Mouse (Mus musculus) adrenal gland, postnatal 25 days (tissue): ENCODE measurements at regions not wholly inside any gene's neighbourhood (a gene's known extent, or its start where the extent isn't known, plus 50 kb on each side); places are given as distances from the start of the nearest gene placed in this dataset.

Source experiments
- DNase-seq: peaks from one replicate; pipeline ENCODE4 v3.0.0; 2021; ENCODE audit warnings: mixed read lengths

- no peak for DNase-seq
Measured at GRCm38 (mm10) chr1:137396736-137397135, 436.5 kb upstream of the Nr5a2 start.

DNA sequence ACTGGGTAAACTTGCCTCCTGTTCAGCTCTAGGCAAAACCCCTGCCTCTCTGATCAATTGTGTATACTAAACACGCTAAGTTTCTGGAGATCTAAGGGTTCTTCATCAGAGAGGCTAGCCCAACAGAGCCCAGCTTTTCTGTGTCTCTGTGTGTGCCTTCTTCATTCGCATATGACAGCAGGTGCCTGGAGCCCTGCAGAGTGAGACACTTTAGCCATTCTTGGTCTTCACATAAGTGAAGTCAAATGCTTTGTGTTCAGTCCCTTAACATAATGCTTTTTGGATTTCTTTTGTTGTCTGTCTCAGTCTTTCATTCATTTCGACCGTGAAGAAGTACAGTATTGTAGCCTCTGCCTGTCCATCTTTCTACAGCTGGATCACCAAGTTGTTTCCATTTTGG, 427.3 kb upstream of the Nr5a2 start:
- no peak for DNase-seq

- DNase-seq, result no peak
Measured at GRCm38 (mm10) chr1:137378072-137378985, 418.1 kb upstream of the Nr5a2 start.

DNA sequence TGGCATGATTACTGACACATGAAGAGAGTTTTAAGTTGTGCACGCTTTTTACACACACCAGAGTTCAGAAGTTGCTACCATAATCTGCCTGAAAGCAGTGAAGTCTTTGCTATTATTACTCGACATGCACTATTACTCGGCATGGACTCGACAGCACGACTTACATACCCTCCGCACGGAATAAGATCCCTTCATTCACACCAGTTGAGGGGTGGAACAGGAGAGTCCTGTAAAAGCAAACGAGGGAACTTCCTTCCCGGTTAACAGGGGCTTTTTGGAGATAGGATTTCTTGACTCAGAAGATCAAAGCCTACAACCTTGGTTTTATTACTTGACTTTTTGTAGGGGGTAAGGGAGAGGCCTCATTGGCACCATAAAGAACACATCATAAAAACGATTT, 416.4 kb upstream of the Nr5a2 start:
- no peak for DNase-seq

GRCm38 (mm10) chr1:137374641-137375040, 414.4 kb upstream of the Nr5a2 start:
- peak; percentile 10 for DNase-seq

- no peak for DNase-seq
Measured at GRCm38 (mm10) chr1:137373509-137374420, 413.5 kb upstream of the Nr5a2 start.

DNA sequence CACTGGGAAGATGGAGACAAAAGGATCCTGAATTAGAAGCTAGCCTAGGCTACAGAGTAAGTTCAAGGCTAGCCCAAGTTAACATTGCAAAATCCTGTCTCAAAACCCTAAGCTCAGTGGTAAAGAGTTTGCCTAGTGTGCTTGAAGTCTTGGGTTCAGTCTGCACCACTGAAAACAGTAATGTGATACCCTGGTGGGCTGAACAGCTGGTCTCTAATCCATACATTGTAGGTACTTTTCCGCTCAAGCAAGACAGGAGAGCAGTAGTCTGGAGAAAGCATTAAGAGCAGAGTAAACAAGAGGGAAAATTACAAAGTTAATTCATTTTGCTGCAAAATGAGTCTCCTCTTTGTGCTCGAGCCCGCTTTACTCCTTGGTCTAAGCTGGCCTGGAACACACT, 412.0 kb upstream of the Nr5a2 start:
- DNase-seq, result no peak

- no peak for DNase-seq
Measured at GRCm38 (mm10) chr1:137364396-137364795, 404.1 kb upstream of the Nr5a2 start.

DNA sequence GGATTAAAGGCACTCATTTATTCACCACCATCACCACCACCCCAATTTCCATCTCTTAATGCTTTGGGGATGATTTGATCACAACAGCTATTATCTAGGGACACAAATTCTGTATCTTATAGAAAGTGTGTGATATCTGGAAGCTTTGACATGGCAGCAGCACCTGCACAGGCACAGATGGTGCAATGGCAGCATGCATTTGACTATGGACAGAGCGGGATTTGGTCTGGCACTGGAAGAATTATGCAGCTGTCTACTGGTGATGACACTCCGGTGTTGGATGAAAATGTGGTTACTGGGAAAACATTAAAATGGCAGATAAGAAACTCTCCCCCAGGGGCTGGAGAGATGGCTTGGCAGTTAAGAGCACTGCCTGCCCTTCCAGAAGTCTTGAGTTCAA, 403.7 kb upstream of the Nr5a2 start:
- no peak for DNase-seq

DNA sequence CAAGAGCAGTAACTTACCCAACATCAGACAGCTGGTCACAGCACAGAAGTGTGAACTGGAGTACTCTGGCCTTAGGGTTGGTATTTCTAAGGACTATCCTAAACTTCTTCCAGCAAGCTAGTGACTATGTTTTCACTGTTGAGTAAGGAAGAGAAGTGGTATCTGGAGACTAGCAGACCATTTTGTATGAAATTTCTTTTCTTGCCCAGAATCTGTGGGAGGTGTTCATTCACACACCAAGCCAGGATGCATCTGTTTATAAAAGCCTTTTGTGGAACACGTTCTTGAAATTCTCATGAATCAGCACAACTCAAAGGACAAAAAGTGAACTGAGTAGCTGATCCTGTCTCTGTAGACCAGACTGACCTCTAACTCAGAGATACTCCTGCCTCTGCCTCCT, 403.3 kb upstream of the Nr5a2 start:
- DNase-seq, result no peak

- peak; percentile 61 for DNase-seq
Measured at GRCm38 (mm10) chr1:137360688-137361570, 400.7 kb upstream of the Nr5a2 start.

- no peak for DNase-seq
Measured at GRCm38 (mm10) chr1:137355941-137356512, 395.8 kb upstream of the Nr5a2 start.

- DNase-seq, result no peak
Measured at GRCm38 (mm10) chr1:137352390-137353027, 392.3 kb upstream of the Nr5a2 start.

GRCm38 (mm10) chr1:137334137-137334536, 373.9 kb upstream of the Nr5a2 start:
- DNase-seq, result no peak

GRCm38 (mm10) chr1:137332108-137332769, 372.0 kb upstream of the Nr5a2 start:
- DNase-seq, result no peak

DNA sequence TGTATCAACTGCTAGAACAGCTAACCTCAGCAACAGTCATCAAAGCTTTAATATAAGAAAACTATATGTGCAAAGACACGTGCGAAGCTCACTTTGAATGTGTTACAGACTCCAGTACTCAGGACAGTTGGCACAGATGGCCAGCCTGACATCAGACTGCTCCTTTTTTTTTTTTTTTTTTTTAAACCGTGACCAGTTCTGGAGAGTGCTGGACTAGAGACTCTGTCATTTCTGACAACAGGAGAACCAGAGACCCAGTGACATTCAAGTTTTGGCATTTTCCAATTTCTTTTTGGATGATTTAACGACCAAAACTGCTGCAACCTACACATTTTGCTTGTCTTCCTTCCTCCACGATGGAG, 371.5 kb upstream of the Nr5a2 start:
- DNase-seq, result no peak

GRCm38 (mm10) chr1:137330634-137331033, 370.4 kb upstream of the Nr5a2 start:
- peak; percentile 16 for DNase-seq

DNA sequence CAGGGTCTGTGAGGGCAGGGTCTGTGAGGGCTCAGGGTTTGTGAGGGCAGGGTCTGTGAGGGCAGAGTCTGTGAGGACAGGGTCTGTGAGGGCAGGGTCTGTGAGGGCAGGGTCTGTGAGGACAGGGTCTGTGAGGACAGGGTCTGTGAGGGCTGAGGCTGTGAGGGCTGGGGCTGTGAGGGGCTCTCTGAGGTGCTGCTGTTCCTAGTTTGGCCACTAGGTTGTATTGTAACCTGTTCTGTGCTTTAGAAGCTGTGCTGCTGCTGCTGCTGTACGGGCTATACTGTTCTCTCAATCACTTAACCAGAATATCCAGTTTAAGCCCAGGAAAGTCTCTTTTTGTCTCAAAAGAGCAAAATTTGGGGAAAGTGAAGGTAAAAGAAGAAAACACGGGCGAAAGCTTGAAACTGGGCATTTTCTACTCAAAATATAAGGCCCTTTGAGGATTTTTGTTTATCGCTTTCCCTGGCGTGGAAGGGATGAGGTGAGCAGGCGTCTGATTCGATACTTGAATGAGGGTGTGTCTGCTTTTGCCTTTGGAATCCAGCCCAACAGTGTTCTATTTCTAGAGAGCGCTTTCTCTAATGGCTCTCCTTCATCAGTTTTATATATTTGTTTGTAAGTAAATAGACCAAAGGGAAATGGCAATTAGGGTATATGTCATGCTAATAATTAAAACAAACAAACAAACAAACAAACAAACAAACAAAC, 363.8 kb upstream of the Nr5a2 start:
- DNase-seq, result no peak

DNA sequence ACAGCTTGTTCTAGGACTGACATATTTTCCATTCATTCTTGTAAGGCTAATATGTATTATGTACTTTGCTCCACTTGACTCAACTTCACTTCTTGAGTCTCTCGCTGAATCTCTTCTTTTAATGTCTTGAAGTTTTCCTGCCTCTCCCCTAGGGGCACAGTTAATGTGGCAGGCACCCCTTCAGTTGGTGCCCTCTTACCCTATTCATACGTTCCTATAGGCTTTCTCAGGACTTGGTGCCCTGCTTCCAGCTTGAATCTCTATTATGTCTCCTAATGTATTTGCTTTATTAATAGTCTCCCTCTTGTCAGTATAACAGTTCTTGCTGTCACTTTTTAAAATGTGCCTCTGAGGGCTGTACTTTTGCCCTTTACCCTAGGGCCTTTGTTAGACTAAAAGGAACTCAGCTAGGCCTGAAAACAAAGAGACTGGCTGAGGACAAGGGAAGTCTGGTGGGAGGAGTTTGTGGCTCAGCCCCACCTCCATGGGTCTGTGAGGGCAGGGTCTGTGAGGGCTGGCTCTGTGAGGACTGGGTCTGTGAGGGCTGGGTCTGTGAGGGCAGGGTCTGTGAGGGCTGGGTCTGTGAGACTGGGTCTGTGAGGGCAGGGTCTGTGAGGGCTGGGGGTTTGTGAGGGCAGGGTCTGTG, 362.9 kb upstream of the Nr5a2 start:
- DNase-seq, result no peak
